ENCODE assay signal across 8 mouse cellular contexts in genomic region chr5:64802143-64802542, GRCm38 (mm10). TPM values are rescaled to one million over a fixed set of nuclear protein-coding genes. Genes with fewer than 3 reads are reported as not detected.
DNase-seq lines count a peak whose midpoint lies in the region; ATAC-seq and TF ChIP-seq lines count a peak whose summit lies in the region.

No protein-coding gene starts in this region.

- WGBS in lung, adult 2 months, result 42% methylated on average over 8 of the region's 8 CpGs
- WGBS in embryonic facial prominence, embryonic 15.5 days, result 11% methylated on average over 8 of the region's 8 CpGs
- 14% methylated on average over 8 of the region's 8 CpGs for WGBS in intestine, embryonic 16.5 days
- 3% methylated on average over 8 of the region's 8 CpGs for WGBS in neural tube, embryonic 13.5 days

- H3K4me3 ChIP-seq in lung, adult 2 months (replicated peaks; ENCODE audit: extremely low read depth, low read depth, low read length), result peak overlapping the region; percentile 83
- H3K4me3 ChIP-seq in embryonic facial prominence, embryonic 15.5 days (replicated peaks), result peak overlapping the region; percentile 91
- H3K4me3 ChIP-seq in intestine, embryonic 16.5 days (ENCODE audit: low read length), result peak overlapping the region; percentile 94
- peak overlapping the region; percentile 79 for H3K4me3 ChIP-seq in neural tube, embryonic 13.5 days

- H3K4me2 ChIP-seq in embryonic facial prominence, embryonic 15.5 days (replicated peaks), result peak overlapping the region; percentile 59
- peak overlapping the region; percentile 94 for H3K4me2 ChIP-seq in intestine, embryonic 16.5 days (ENCODE audit: low read depth, low read length)
- peak overlapping the region; percentile 88 for H3K4me2 ChIP-seq in neural tube, embryonic 13.5 days

- no peaks in the 10 kb centered on the region for H3K9me3 ChIP-seq in embryonic facial prominence, embryonic 15.5 days (replicated peaks)
- H3K9me3 ChIP-seq in intestine, embryonic 16.5 days (ENCODE audit: control insufficient read depth, low read length), result peaks cover 8% of the 10 kb centered on the region
- H3K9me3 ChIP-seq in neural tube, embryonic 13.5 days, result 0 out of 2 replicates have a peak, but pooled peaks cover 4% of the 10 kb centered on the region

- peaks cover 7% of the 10 kb centered on the region; the same call in 1 of the 2 replicates for H3K4me1 ChIP-seq in lung, adult 2 months (ENCODE audit: control insufficient read depth, insufficient read depth, low read length)
- H3K4me1 ChIP-seq in embryonic facial prominence, embryonic 15.5 days, result peaks cover 14% of the 10 kb centered on the region
- peaks cover 18% of the 10 kb centered on the region for H3K4me1 ChIP-seq in intestine, embryonic 16.5 days (ENCODE audit: control insufficient read depth, insufficient read depth, low read length)
- H3K4me1 ChIP-seq in neural tube, embryonic 13.5 days (replicated peaks), result peaks cover 24% of the 10 kb centered on the region

- H3K27ac ChIP-seq in embryonic facial prominence, embryonic 15.5 days (replicated peaks), result peak overlapping the region; percentile 98
- peak overlapping the region; percentile 99 for H3K27ac ChIP-seq in intestine, embryonic 16.5 days (ENCODE audit: low read length)
- H3K27ac ChIP-seq in neural tube, embryonic 13.5 days (replicated peaks), result peak overlapping the region; percentile 93

- TF ChIP-seq POLR2A in lung, adult 2 months (IDR thresholded peaks at IDR 0.05; ENCODE audit: borderline replicate concordance, extremely low read depth, low read depth, low read length), result no peak

- no peak for ATAC-seq in embryonic facial prominence, embryonic 15.5 days (ENCODE audit: insufficient number of reproducible peaks, low FRiP score, low TSS enrichment, low read depth)
- no peak for ATAC-seq in intestine, embryonic 16.5 days
- ATAC-seq in neural tube, embryonic 13.5 days (ENCODE audit: low read depth), result no peak

- H3K9ac ChIP-seq in embryonic facial prominence, embryonic 15.5 days, result peak overlapping the region; percentile 95
- H3K9ac ChIP-seq in intestine, embryonic 16.5 days (ENCODE audit: low read depth, low read length), result peak overlapping the region; percentile 99
- H3K9ac ChIP-seq in neural tube, embryonic 13.5 days, result peak overlapping the region; percentile 88

- no peaks in the 10 kb centered on the region for H3K36me3 ChIP-seq in embryonic facial prominence, embryonic 15.5 days
- H3K36me3 ChIP-seq in intestine, embryonic 16.5 days (ENCODE audit: control insufficient read depth, insufficient read depth, low read length), result no peaks in the 10 kb centered on the region
- no peaks in the 10 kb centered on the region for H3K36me3 ChIP-seq in neural tube, embryonic 13.5 days

- no peak for TF ChIP-seq CTCF in lung, adult 2 months (IDR thresholded peaks at IDR 0.05; ENCODE audit: insufficient read depth, low read length)

- DNase-seq in lung, adult 2 months, result no peak
- DNase-seq in lung, adult 18-20 months, result no peak
- DNase-seq in cerebellum, postnatal 36 days, result no peak
- no peak for DNase-seq in layer of hippocampus, adult 11-12 months (ENCODE audit: low spot score)
- no peak for DNase-seq in left cerebral cortex, adult 8-10 months (ENCODE audit: low spot score in 2 of 2)

- no peaks in the 10 kb centered on the region for H3K27me3 ChIP-seq in embryonic facial prominence, embryonic 15.5 days
- no peaks in the 10 kb centered on the region for H3K27me3 ChIP-seq in intestine, embryonic 16.5 days (replicated peaks; ENCODE audit: control insufficient read depth, insufficient read depth, low read length)
- H3K27me3 ChIP-seq in neural tube, embryonic 13.5 days, result no peaks in the 10 kb centered on the region

RNA-seq across cellular contexts. Expression of gene Klf3, which starts 1.0 kb away (rescaled TPM):
- 113 and 129 TPM in 2 replicates for polyA plus RNA-seq in lung, adult 2 months (2012; rRNA removed)
- 92.0 and 94.2 TPM in 2 replicates for polyA plus RNA-seq in embryonic facial prominence, embryonic 15.5 days (2015; fragmentation: Nextera tagmentation; extraction: Ambion mirVana)
- 68.1 and 71.9 TPM in 2 replicates for polyA plus RNA-seq in intestine, embryonic 16.5 days (2015; fragmentation: Nextera tagmentation; extraction: Ambion mirVana)
- 23.8 and 25.3 TPM in 2 replicates for polyA plus RNA-seq in neural tube, embryonic 13.5 days (2015; fragmentation: Nextera tagmentation; extraction: Ambion mirVana)
- 10 to 100 TPM; 21.2 to 30.9 (median 27.5) TPM for total RNA-seq in left cerebral cortex, adult 8-10 months (2022)
